Mouse (Mus musculus) ES-E14 (cell line): ENCODE measurements around the gene Gpr107.

Source experiments
- CHD2 ChIP-seq: IDR thresholded peaks from 2 replicates; pipeline ENCODE4 v1.6.1; 2014; ENCODE audit warnings: mild to moderate bottlenecking, low read depth, low read length, inconsistent platforms
- HCFC1 ChIP-seq: IDR thresholded peaks from 2 replicates; pipeline ENCODE4 v1.6.1; 2012; ENCODE audit warnings: low read length, inconsistent platforms, borderline replicate concordance; ENCODE audit not compliant: insufficient read depth
- MAFK ChIP-seq: IDR thresholded peaks from 2 replicates; pipeline ENCODE4 v1.6.1; 2014; ENCODE audit warnings: mild to moderate bottlenecking, low read depth, low read length, inconsistent platforms; ENCODE audit not compliant: insufficient read depth
- ZNF384 ChIP-seq: IDR thresholded peaks from 2 replicates; pipeline ENCODE4 v1.6.1; 2012; ENCODE audit warnings: low read depth, low read length, inconsistent platforms

GRCm38 (mm10) chr2:31141867-31142454, 10.2 kb upstream of the Gpr107 start, which contains the start of gene Fnbp1:
- TF ChIP-seq ZNF384 (no peak), HCFC1 (0 out of 2 replicates have a peak, but pooled peaks have one; percentile 17), CHD2 (no peak), MAFK (no peak)
